Mouse (Mus musculus) bone marrow, adult 2 months (tissue): Measurements from ENCODE around the gene Zkscan4. TPM values are rescaled to one million over a fixed set of nuclear protein-coding genes. Genes with fewer than 3 reads are reported as not detected.
A peak's percentile ranks its signal among the peaks of the same experiment; 100 is the strongest.
"Not testable (repeated sequence)": the region's sequence is repeated elsewhere in the genome, so short reads cannot be mapped to it uniquely, and the experiment has no call there.

Source experiments
- H3K27ac ChIP-seq: fragments of 200-500 bp; 2 replicates; pipeline ENCODE4 v1.5.1; 2012; ENCODE audit warnings: low read depth, mild to moderate bottlenecking, control low read depth, inconsistent platforms, low read length; ENCODE audit not compliant: control insufficient read depth, poor library complexity, insufficient read depth
- H3K4me1 ChIP-seq: fragments of 200-500 bp; 2 replicates; pipeline ENCODE4 v1.6.1; 2011; ENCODE audit warnings: low read length; ENCODE audit not compliant: control insufficient read depth, insufficient read depth
- H3K4me3 ChIP-seq: fragments of 200-500 bp; replicated peaks from 2 replicates; pipeline ENCODE3; 2011; ENCODE audit warnings: mild to moderate bottlenecking, low read depth, low read length, control low read depth; ENCODE audit not compliant: control insufficient read depth
- CTCF ChIP-seq: fragments of 200-500 bp; IDR thresholded peaks from 2 replicates; pipeline ENCODE4 v1.5.1; 2011; ENCODE audit warnings: low read length, control low read depth; ENCODE audit not compliant: control insufficient read depth, insufficient read depth
- POLR2A ChIP-seq: fragments of 200-500 bp; IDR thresholded peaks from 2 replicates; pipeline ENCODE4 v1.6.1; 2011; ENCODE audit warnings: low read depth, mild to moderate bottlenecking, control low read depth, low read length, borderline replicate concordance; ENCODE audit not compliant: control insufficient read depth
- WGBS: fragments of 180-500 bp; shearing (Covaris S2); methylation state at CpG from one replicate; pipeline ENCODE4 v1.1.7; 2018; 5-methylcytosine and 5-hydroxymethylcytosine counted together
- polyA plus RNA-seq: library from polyadenylated mRNA; stranded (reverse); fragments of >200 nt; gene quantifications from 2 replicates; pipeline ENCODE4 v1.2.4, GENCODE M21; 2011; ENCODE audit warnings: low replicate concordance; ENCODE audit not compliant: missing spikeins, insufficient read depth, insufficient read length

Zkscan4 gene
- polyA plus RNA-seq, 1 experiment, result not detected

DNA sequence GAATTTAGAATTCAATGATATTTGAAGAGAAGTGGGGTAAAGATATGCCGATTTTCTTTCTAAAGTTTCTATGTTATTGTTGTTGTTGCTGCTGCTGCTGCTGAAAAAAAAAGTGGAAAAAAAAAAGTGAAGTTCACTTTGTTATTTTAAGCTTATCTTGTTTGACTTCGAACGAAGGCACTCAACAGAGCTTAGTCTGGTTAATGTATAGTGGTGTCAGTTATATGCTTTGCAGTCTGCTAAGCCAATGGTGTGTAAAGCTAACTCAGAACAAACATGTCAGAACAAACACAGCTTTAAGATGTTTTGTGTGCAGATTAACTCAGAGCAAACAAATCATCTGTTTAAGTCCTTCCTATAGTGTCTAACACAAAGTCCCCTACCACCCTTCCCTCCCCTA lies 24.6 kb upstream of the Zkscan4 start:
- 68% methylated on average over 3 of the region's 3 CpGs for WGBS
- Histone ChIP-seq H3K27ac (no peak overlapping the region), H3K4me1 (no peaks in the 10 kb centered on the region), H3K4me3 (no peak overlapping the region)
- TF ChIP-seq CTCF, result no peak
- TF ChIP-seq POLR2A, result no peak

DNA sequence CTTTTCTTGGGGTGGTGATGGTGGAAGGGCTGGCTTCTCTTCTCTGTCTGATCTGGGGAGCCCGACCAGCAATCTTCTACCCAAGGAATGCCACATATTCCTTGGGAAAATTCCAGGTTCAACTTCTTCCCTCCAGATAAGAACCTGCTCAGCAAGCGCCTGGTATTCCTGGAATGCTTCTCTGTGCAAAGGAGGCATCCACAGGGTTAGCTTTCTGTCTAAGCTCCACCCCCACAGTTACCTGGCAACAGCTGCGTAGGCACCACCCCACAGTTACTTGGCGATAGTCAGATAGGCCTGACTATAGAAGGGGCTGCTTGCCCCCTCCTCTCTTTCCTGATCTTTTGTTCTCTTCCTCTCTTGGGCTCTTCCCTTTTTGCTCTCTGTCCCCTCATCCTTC lies 22.4 kb upstream of the Zkscan4 start:
- TF ChIP-seq POLR2A (no peak), CTCF (no peak)
- WGBS, result 62% methylated on average over 4 of the region's 4 CpGs
- Histone ChIP-seq H3K4me3 (no peak overlapping the region), H3K4me1 (no peaks in the 10 kb centered on the region), H3K27ac (no peak overlapping the region)

DNA sequence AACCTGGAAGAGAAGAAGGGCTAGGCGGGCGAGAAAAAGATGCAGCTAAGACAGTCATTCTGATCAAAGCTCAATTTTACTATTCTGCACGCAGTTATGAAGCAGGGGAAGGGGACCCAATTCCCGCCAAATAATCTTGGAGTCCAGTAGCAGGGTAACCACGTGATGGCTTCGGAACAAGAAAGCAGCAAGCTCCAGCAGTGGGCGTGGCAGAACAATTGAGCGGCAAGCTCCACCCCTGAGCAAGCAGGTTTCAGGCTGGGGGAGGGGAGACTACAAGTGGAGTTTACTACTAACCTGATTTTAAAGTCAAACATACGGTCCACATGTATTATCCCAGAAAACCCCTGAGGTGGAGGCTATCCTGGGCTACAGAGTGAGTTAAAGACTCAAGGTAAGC lies 16.2 kb upstream of the Zkscan4 start:
- H3K4me3 ChIP-seq, H3K27ac ChIP-seq, H3K4me1 ChIP-seq: not testable (repeated sequence)
- WGBS, result 69% methylated on average over 9 of the region's 9 CpGs

DNA sequence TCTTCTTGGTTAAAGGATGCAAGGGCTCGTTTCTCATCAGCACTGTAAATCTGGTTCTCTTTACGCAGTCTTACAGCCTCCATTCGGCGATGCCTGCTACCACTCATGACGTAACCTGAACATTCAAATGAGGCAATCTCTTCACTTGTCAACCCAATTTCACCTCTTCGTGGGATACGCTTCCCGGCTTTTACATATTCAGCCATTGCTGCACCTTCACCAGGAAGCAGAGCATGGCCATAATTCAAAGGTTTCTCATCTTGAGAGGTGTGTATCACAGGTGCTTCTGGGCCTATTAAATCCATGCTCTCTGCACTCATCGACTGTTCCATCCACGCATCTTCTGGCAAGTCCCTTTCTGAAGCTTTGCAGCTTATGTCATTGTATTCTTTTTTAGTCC lies 11.4 kb upstream of the Zkscan4 start:
- TF ChIP-seq CTCF (no peak), POLR2A (no peak)
- Histone ChIP-seq H3K27ac (no peak overlapping the region), H3K4me3 (no peak overlapping the region), H3K4me1 (no peaks in the 10 kb centered on the region)
- 79% methylated on average over 10 of the region's 10 CpGs for WGBS

DNA sequence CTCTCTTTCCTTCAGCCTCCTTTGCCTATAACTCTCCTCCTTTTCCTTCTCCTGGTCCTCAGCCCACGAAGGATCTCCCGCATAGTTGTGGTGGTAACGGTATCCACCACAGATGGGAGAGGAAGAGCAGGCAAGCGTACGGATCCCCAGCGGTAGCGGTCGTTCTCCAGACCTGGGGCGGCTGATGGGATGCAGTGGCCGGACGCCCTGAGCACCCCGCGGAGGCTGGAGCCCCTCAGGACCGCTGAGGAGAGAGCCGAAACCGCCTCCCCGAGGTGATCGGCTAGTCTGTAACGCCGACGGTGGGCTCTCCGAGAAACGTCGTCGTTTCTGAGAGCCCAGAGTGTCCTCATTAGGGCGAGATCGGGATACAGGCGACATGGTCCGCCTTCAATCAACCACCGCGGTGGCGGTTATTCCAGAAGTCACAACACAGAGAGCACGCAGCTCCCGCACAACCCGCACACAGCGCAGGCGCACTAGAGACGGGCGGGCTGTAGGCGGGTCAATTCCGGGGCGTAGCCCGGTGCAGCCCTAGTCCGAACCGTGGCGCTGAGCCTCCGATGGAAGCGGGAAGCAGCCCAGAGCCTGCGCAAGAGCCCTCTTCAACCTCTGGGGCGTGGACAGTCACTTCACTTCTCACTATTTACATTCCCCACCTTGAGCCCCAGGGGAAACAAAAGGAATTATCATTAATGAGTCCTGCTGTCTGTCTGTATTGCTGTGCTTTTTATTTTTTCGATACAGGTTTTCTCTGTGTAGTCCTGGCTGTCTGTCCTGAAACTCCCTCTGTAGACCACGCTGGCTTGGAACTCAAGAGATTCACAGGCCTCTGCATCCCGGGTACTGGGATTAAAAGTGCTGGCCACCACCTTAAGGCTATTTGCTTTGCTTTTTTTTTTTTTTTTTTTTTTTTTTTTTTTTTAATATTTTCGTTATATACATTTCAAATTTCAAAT lies 10.4 kb upstream of the Zkscan4 start, which contains the start of gene Nkapl:
Nkapl (minus strand) TSS at position 449 of the 959 bp plus-strand sequence.
- Histone ChIP-seq H3K4me1 (no peaks in the 10 kb centered on the region), H3K27ac (no peak within 1 kb of the TSS; the same call in 1 of the 2 replicates), H3K4me3 (peak within 1 kb of the TSS; percentile 81)
- TF ChIP-seq CTCF, result no peak
- TF ChIP-seq POLR2A, result no peak; the same call in 1 of the 2 replicates
- 1% methylated on average over 54 of the region's 54 CpGs for WGBS

DNA sequence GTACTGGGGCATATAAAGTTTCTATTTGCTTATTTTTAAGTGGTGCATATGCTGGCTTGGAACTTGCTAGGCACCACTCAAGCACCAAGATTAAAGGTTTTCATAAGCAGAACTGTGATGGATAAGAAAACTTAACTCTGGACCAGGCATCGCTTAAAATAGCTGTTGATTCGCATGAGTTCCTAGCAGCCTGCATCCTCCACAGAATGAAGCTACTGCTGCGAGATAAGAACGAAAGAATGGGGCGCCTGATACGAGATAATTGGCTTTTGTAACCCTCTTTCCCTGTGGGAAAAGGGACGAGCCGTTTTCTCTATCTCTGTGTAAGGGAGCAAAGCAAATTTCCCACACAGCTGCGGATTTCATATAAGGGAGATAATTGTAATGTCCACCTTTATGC lies 9.6 kb upstream of the Zkscan4 start:
- TF ChIP-seq POLR2A, result no peak
- no peak for TF ChIP-seq CTCF
- Histone ChIP-seq H3K4me1 (no peaks in the 10 kb centered on the region), H3K27ac (no peak overlapping the region), H3K4me3 (no peak overlapping the region)
- 35% methylated on average over 9 of the region's 9 CpGs for WGBS

DNA sequence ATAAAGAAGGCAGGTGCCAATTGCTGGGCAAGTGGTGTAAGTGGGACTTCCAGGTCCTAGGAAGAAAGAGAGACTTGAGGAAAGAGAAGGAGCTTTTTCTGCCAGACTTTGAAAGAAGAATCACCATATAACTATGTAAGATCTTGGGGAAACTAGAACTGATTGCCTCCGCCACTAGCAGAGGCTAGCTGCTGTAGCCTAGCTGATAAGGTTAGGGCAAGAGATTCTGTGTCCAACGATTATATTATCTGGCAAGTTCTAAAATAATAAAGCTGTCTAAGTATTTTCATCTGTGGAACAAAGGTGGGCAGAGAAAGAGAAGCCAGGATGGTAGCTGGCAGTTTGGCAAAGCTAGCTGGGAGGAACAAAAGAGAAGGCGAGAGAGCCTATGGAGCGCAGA lies 6.3 kb upstream of the Zkscan4 start:
- H3K27ac ChIP-seq, result no peak overlapping the region
- no peak overlapping the region for H3K4me3 ChIP-seq
- TF ChIP-seq CTCF (no peak), POLR2A (no peak)
- no peaks in the 10 kb centered on the region for H3K4me1 ChIP-seq
- WGBS, result 51% methylated on average over 4 of the region's 4 CpGs

DNA sequence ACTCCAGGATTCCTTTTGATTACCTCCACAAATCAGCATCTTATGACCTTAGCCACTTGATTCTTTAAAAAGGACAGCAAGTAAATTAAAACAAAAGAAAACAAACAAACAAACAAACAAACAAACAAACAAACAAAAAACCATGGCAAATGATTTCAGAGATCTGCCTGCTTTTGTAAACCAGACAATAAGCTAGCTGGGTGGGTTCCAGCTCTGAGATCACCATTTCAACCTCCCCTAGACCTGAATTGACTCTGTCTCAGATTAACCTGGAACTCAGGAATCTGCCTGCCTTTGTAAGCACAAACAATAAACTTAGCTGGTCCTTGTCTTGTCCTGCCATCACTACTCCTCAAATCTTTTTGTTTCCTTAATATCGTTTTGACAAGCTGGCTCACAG lies 8.2 kb downstream of the Zkscan4 start:
- TF ChIP-seq POLR2A (no peak), CTCF (no peak)
- Histone ChIP-seq H3K4me1 (no peaks in the 10 kb centered on the region), H3K4me3 (no peak overlapping the region), H3K27ac (no peak overlapping the region)
- WGBS, result 77% methylated on average over 1 of the region's 1 CpGs

DNA sequence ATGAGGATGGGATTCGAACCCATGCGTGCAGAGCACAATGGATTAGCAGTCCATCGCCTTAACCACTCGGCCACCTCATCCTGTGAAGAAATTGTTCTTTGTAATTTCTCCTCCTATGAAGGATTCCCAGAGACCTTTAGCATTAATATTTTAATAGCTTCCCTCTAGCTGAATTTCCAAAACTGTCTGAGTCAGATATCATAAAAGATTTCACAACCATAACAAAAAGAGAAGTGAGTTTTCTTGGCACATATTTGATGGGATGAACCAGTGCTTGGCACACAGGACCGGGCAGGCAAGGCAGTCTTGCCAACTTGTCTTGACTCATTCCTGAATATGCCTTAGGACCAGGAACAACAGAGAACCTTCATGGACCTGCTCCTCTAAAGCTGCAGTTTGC lies 14.1 kb downstream of the Zkscan4 start:
- WGBS, result 88% methylated on average over 5 of the region's 5 CpGs
- no peak overlapping the region for H3K4me3 ChIP-seq
- no peak overlapping the region for H3K27ac ChIP-seq
- no peaks in the 10 kb centered on the region for H3K4me1 ChIP-seq
- TF ChIP-seq POLR2A, result no peak
- no peak for TF ChIP-seq CTCF
